Mouse (Mus musculus) mouse embryonic stem cell (cell line): ENCODE data around the gene Mfsd4b5.
"Not testable (repeated sequence)": the region's sequence is repeated elsewhere in the genome, so short reads cannot be mapped to it uniquely, and the experiment has no call there.

ENCODE experiments used
- in situ Hi-C, 2 experiments: fragments of 300-500 bp; cut with MboI; formaldehyde crosslinking; loops; 1 replicate in 1 of 2; 3 replicates in 1 of 2; pipeline ENCODE4 v1.14.3; 2019 to 2020; ENCODE audit warnings: low sequenced_read_pairs in 2 of 2, low pct_unique_long_range_greater_than_20kb in 1 of 2, mixed read lengths in 1 of 2; ENCODE audit not compliant: unreplicated experiment in 1 of 2

The Mfsd4b5 gene

DNA sequence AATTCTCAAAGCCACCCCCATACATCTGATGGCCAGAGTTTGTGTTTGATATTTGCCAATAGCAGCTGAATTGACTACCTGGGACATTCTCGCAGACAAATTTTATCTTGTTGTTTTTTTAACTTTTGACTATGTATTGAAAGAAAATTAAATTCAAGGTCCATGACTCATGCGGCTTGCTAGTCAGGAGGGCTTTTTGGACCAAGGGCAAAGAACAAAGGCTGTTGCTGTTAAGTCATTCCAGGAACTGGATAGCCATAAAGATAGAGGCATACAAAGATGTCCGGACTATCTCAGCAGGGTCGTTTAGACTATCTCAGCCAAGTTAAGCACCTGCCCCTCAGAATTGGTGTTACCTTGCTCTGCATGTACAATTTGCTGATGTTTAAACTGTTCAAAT, 9.1 kb downstream of the Mfsd4b5 start:
- in situ Hi-C loops: no loop called here

GRCm38 (mm10) chr10:39975771-39976170, 10.7 kb downstream of the Mfsd4b5 start:
- in situ Hi-C loops: no loop called here

DNA sequence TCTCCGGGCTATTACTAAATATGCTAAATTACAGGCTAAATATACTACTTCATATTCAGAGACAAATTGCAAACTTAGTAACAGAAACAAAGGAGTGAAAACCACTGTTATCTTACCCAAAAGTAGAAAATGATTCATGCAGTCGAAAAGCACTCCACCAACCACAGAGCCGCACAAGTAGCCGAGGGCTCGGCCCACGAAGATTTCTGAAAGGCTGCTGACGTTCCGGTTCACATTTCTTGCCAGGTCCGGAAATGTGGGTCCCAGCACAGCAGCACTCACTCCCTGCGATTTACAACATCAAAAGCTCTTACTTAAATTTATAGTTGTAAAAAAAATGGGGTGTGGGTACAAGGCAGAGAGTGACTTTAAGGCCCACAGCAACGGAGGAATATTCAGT, 11.5 kb downstream of the Mfsd4b5 start:
- in situ Hi-C loops: no loop called here

- in situ Hi-C loops: no loop called here
Measured at GRCm38 (mm10) chr10:39967512-39967911, 18.9 kb downstream of the Mfsd4b5 start.

GRCm38 (mm10) chr10:39961906-39962305, 24.5 kb downstream of the Mfsd4b5 start:
- in situ Hi-C loops: no loop called here

GRCm38 (mm10) chr10:39960441-39960822, 26.0 kb downstream of the Mfsd4b5 start:
- in situ Hi-C loops: no loop called here

DNA sequence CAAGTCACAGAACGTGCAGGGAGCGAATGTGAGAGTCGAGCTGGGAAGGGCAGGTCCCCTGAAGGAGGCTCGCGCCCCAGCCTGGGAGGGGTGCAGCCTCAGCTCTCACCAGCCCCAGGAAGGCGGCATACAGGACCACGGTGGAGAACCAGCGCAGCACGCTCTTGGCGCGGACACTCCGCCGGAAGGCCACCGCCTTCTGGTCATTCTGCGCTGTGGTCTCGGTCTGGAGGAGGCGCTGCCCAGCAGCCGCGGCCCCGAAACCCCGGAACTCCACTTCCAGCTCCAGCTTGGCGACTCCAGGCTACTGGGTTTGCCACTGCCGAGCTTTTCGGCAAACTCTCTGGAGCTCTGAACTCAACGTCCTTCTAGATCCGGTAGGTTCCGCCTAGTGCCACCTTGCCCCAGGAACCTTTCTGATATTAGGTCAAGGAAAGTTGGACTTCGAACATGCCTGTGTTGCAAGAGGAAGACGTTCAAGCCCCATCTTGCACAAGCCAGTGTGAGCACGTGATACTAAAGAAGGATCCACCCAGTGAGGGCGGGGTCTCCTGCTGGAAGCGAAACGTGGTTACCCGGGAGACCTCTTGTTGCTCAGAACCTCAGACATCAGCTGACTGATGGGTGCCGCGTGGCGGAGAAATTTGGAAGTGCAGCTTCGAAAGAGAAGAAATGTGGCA, 26.5 kb downstream of the Mfsd4b5 start, which contains the start of gene Mfsd4b3:
Gene Mfsd4b3, minus strand, starts transcription at position 393 of the 680 bp plus-strand sequence.
- in situ Hi-C loops: loop anchor here in 1 of 2 experiments (5.0 kb wide), 1 partner anchor 63 kb away; the partner anchor contains the start of gene Mfsd4b4

DNA sequence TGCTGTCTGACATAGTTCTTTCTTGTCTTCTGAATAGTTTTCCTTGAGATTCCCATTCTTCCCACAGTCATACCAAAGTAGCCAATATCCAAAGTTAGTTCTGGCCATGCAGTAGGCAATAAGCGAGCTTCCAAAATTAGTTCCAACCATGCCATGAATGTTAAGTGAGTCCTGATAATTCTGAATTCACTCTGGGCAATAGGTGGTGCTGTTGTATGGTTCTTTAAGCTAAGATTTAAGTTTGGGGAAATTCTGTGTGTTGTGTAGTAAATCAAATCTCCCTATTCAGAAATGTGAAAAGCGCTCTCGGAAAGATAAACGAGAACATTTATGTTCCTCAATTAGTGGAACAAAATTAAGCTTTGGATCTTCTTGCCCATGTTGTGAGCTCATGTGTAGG, 28.2 kb downstream of the Mfsd4b5 start:
- in situ Hi-C loops: loop anchor here in 1 of 2 experiments (5.0 kb wide), 1 partner anchor 61 kb away; the partner anchor contains the start of gene Mfsd4b4

- in situ Hi-C loops: loop anchor here in 1 of 2 experiments (5.0 kb wide), 1 partner anchor 59 kb away; the partner anchor contains the start of gene Mfsd4b4
Measured at GRCm38 (mm10) chr10:39956340-39956878, 30.0 kb downstream of the Mfsd4b5 start.

GRCm38 (mm10) chr10:39955163-39955562, 31.3 kb downstream of the Mfsd4b5 start:
- in situ Hi-C loops: loop anchor here in 1 of 2 experiments (5.0 kb wide), 1 partner anchor 58 kb away; the partner anchor contains the start of gene Mfsd4b4

GRCm38 (mm10) chr10:39949377-39949954, 37.0 kb downstream of the Mfsd4b5 start:
- in situ Hi-C loops: no loop called here

DNA sequence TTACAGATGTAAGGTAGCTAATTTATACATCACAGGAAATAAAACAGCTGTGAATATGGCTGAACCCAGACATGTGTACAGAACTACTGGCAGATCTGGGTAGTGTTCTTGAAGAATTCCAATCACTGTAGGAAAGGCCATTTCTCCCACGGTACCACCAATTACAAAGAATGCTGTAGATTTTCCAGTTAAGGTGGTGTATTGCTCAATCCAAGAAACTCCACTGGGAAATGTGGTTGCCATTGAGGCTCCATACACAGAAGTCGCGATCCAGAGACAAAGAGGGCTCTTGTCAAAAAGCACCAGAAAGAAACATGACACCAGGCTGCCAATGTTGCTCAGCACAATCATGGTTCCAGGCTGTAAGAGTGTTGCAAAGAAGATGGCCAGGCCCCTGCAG, 39.3 kb downstream of the Mfsd4b5 start:
- in situ Hi-C loops: not testable (repeated sequence)

DNA sequence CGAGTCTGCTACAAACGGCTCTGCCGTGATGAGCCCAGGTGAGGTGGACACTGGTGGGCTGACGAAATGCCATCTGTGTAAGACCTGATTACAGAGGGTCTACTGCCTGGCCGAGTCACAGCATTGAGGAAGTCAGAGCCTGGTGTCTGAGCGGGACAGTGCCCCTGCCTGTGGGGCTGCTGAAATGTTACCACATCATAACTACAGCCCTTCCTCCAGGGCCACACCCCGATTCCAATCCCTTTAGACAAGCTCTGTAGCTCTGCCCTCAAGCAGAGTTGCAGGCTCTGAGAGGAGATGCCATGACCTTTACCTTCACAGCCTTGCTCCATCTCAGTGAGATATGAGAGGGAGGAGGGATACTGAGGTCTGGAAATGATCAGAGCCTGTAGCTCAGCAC, 49.9 kb downstream of the Mfsd4b5 start:
- in situ Hi-C loops: loop anchor here in 1 of 2 experiments (5.0 kb wide), 1 partner anchor 94 kb away; no protein-coding TSS in a partner anchor

- in situ Hi-C loops: no loop called here
Measured at GRCm38 (mm10) chr10:39926616-39927139, 59.8 kb downstream of the Mfsd4b5 start, which contains the start of gene Mfsd4b2. Gene Mfsd4b2 (minus strand): TSS chr10:39926923.

DNA sequence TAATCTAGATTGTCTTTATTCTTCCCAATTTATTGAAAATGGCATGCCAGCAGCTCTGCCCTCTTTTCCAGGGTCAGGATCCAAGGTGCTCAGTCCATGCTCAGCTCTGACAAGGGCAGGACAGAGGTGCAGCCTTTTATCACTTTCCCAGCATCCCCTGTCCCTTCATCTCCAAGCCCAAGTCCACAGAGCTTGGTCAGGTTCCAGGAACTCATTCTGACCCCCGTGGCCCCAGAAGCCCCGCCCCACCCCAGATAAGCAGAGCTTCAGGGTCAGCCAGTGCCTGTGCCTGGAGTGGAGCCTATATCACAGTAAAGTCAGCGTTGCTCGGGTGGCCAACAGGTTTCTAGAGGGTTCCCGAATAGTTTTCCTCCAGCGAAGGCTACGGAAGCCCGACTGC, 61.9 kb downstream of the Mfsd4b5 start:
- in situ Hi-C loops: not testable (repeated sequence)

DNA sequence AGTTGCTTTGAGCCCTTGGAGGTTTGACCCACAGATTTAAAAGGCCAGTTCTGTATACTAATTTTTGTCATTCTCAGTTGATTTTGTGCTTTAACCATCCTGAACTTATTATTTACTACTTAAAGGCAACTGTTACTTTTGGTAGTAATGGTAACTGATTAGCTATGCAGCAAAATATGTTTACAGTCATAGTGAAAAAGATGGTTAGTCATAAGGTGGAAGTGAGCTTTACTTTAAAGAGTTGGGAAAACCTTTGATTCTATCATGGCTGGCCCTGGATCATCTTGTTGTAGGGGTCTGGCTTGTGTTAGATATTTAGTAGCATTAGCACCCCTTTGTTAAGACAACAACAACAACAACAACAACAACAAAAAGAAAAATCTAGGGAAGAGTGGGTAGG, 73.8 kb downstream of the Mfsd4b5 start:
- in situ Hi-C loops: no loop called here

DNA sequence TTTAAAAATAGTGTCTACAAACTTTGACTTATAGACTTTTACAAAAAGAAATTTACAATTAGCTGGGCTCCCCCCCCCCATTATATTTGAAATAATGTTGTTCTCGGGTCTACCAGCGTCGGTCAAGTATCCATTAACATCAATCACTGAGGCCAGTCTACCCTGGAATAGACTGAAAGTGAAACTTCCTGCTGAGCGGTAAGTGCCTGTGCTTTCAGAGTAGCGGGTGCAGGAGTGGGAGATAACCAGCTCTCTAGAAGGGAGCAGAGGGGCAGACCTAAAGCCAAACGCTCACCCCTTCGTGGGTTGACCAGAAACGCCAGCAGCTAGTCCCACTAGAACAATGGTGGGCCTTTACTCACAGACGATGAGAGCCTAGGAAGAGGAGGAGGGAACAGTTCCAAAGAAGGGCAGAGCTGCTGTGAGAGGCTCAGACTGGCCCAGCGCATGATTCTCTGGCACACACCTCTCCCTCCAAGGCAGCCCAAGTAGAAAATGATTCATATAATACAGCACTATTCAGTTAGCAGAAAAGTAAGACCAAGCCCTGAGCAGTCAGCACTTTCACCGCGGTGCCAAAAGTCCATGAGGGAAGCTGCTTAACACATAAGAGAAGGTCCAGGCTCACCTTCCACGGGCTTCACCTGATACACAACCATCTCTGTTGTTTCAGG, 77.5 kb downstream of the Mfsd4b5 start:
- in situ Hi-C loops: no loop called here
